Mouse (Mus musculus): ENCODE data around the gene 1110008P14Rik. TPM values are rescaled to one million over a fixed set of nuclear protein-coding genes. Genes with fewer than 3 reads are reported as not detected.

Gene 1110008P14Rik
- total RNA-seq, 1 experiment from 2014 or later, result 173 TPM

DNA sequence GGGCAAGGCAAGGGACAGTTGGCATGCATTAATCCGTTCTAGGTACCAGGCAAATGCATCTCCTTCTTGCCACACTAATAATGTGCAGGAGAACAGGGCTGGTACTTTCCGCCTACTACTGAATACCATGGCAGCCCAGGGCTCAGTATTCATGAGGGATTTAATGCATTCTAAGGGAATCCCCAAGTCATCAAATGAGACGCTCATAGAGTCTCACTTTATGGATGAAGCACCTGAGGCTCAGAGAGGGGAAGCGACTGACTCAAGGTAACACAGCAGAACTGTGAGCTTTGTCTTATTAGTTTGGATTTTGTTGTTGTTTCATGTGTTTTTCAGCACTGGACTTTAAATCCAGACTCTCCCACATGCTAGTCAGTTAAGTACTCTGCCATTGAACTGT lies 39.7 kb downstream of the 1110008P14Rik start:
- no peak for DNase-seq

GRCm38 (mm10) chr2:32341634-32341939 lies 40.2 kb downstream of the 1110008P14Rik start:
- no peak for DNase-seq

- no peak for DNase-seq
Observed at GRCm38 (mm10) chr2:32340836-32341633, 40.7 kb downstream of the 1110008P14Rik start.

DNA sequence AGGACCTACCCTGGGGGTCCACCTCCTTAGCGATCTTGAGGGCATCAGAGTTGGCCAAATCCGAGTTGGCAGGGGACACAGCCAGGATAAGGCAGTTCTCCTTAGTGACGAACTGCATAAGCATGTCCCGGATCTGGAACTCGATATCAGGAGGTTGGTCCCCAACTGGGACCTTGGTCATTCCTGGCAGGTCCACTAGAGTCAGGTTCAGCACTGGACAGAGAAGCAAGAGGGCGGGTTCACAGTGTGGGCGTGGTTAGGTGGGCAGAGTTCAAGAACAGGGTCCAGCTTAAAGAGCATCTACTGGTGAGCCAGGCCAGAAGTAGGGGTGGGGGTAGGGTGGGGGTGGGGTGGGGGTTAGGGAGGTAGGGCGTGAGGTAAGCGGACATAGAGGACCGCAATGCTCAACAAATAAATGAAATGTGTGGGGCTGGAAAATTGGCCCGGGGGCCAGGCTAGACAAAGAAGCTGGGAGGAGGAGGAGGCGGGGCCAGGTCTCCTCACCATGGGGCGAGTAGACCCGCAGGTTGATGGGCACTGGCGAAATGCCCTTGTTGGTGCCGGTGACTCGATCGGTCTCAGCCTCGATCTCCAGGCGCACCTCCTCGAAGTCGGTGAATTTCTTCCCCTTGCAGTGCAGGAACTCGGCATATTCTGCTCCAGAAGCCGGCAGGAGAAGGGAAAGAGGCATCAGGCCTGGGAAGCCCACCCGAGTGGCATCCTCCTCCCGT lies 41.7 kb downstream of the 1110008P14Rik start:
- DNase-seq, result no peak

DNA sequence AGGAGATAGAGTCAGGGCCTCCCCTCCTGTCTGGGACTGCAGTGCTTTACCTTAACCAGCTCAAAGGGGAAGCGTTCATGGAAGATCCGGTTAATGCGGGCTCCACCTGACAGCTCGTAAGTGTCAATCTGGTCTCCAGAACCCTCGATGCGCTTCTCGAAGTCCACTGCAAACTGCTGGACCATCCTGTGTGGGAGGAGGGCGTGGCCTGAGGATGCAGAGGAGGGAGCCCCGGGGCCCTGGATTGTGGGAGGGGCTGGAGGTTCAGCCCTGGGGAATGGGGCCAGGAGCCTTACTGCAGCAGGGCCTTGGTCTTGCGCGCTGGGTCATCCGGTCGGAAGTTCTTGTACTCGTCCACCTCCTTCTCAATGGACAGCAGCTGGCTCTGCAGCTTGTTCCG lies 45.9 kb downstream of the 1110008P14Rik start:
- DNase-seq, result no peak

DNA sequence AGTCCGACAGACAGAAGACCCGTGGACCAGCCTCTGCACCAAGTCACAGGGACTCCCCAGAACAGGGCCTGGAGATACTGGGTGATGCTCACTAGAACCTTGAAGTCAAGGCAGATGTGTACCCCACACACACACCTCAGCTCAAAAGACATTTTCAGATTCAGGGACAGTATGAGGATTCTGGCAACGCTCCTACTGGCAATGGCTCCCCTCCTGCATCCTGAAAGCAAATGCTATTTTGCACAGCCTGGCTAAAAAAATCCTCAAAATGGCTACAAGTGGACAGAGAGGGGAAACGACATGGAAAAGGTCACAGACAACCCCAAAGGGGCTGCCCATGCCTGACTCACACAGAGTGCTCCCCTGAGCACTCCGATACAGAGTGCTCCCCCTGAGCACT lies 49.6 kb downstream of the 1110008P14Rik start:
- no peak for DNase-seq

DNA sequence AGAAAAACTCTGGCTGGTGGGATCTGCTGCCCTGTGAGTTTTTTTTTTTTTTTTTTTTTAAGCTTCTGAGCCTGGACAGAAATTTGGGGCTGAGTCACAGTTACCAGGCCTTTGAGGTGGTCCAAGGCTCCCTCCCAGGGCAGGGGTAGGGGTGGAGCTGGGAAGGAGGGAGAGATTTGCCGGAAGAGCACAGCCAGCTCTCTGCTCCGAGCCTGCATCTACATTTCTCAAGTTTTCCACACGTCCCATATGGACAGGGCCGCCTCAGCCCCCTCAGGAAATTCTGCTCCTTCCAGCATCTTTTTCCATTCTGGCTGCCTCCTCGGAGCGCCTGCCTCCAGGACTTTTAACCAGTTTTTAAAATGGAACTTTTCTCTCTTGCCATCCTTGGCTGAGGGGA lies 52.2 kb downstream of the 1110008P14Rik start:
- DNase-seq, result no peak

DNA sequence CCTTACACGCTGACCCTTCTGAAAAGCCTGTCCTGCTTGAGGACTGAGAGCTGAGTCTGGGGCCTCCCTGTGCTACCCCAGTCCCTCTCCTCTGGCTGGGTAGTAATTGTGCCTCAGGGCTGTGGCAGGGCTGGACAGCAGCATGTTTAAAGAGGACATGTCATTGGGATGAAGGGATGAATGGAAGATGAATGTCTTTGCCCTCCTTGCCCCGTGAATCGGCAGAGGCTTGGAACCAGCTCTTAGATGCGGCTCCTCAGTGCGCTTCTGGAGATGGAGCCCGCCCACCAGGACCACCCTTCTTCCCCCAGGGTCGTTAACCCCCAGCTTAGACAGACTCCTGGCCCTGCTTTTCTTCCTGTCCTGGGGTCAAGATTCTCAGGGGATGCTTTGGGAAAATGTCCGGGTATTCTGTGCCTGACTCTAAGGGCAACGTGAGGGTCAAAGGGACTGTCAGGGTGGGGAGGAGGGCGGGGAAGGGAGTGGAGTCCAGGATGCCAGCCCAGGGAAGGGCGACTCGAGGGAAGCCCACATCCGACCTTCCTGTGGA lies 52.8 kb downstream of the 1110008P14Rik start:
- no peak for DNase-seq

- no peak for DNase-seq
Observed at GRCm38 (mm10) chr2:32327200-32327599, 54.5 kb downstream of the 1110008P14Rik start.

Other genes starting within 250 kb of the 1110008P14Rik start
- 112 and 128 TPM in 2 replicates for gene Prrc2b, start 230.9 kb downstream of the 1110008P14Rik start, total RNA-seq (2021)
- gene Pomt1, start 145.3 kb downstream of the 1110008P14Rik start, total RNA-seq (2021), result 47.0 and 54.2 TPM in 2 replicates
- gene Uck1, start 121.8 kb downstream of the 1110008P14Rik start, total RNA-seq (2021), result 120 and 132 TPM in 2 replicates
- 65.1 and 87.7 TPM in 2 replicates for gene Golga2, start 94.6 kb downstream of the 1110008P14Rik start, total RNA-seq (2021)
- 276 and 297 TPM in 2 replicates for gene Swi5, start 93.9 kb downstream of the 1110008P14Rik start, total RNA-seq (2021)
- gene Ciz1, start 29.6 kb downstream of the 1110008P14Rik start, total RNA-seq (2021), result 85.5 and 107 TPM in 2 replicates
- gene Dnm1, start 28.6 kb downstream of the 1110008P14Rik start, total RNA-seq (2021), result 13.1 and 20.4 TPM in 2 replicates
- gene Lcn2, start 6.3 kb upstream of the 1110008P14Rik start, total RNA-seq (2021), result 1.0 and 1.5 TPM in 2 replicates
- 49.8 and 51.8 TPM in 2 replicates for gene Ptges2, start 14.0 kb upstream of the 1110008P14Rik start, total RNA-seq (2021)
- 5.5 and 5.6 TPM in 2 replicates for gene Naif1, start 68.5 kb upstream of the 1110008P14Rik start, total RNA-seq (2021)
- 16.4 and 28.0 TPM in 2 replicates for gene Slc25a25, start 69.5 kb upstream of the 1110008P14Rik start, total RNA-seq (2021)
- 32.3 and 35.5 TPM in 2 replicates for gene Fam102a, start 153.4 kb upstream of the 1110008P14Rik start, total RNA-seq (2021)
- 63.7 and 66.8 TPM in 2 replicates for gene Dpm2, start 188.9 kb upstream of the 1110008P14Rik start, total RNA-seq (2021)
- not detected in 2 replicates for gene Pip5kl1, start 192.9 kb upstream of the 1110008P14Rik start, total RNA-seq (2021)
- not detected in 2 replicates for gene 9430097D07Rik, start 193.7 kb upstream of the 1110008P14Rik start, total RNA-seq (2021)
- 8.8 and 9.4 TPM in 2 replicates for gene St6galnac4, start 205.2 kb upstream of the 1110008P14Rik start, total RNA-seq (2021)
- 48.4 and 56.0 TPM in 2 replicates for gene St6galnac6, start 217.8 kb upstream of the 1110008P14Rik start, total RNA-seq (2021)
- 43.4 and 61.9 TPM in 2 replicates for gene Ak1, start 239.8 kb upstream of the 1110008P14Rik start, total RNA-seq (2021)

Data from adrenal gland, postnatal 25 days (tissue).